9 mouse cellular contexts compared by ENCODE assay signal in genomic region chr9:99763530-99763929, GRCm38 (mm10). TPM values are rescaled to one million over a fixed set of nuclear protein-coding genes. Genes with fewer than 3 reads are reported as not detected.
DNase-seq lines count a peak whose midpoint lies in the region; TF ChIP-seq lines count a peak whose summit lies in the region.
"Had no signal": no experiment of that assay in that cellular context is flagged by ENCODE, and none has a peak within 500 bp of the region (broad histone marks: within the 10 kb centered on the region; RNA-seq: fewer than 3 reads in every experiment).

No protein-coding gene starts in this region.

- no peak overlapping the region for H3K27ac ChIP-seq in cortical plate, adult 2 months (ENCODE audit: insufficient read depth, low read length)
- H3K27ac ChIP-seq: forebrain, embryonic 13.5 days had no signal

- peak; percentile 82 for TF ChIP-seq CTCF in cortical plate, adult 2 months (IDR thresholded peaks at IDR 0.05; ENCODE audit: extremely low read depth, insufficient read depth, low read length)

- TF ChIP-seq POLR2A in cortical plate, adult 2 months (IDR thresholded peaks at IDR 0.05; ENCODE audit: extremely low read depth, insufficient read depth, low read length), result no peak

- no peak overlapping the region for H3K4me3 ChIP-seq in cortical plate, adult 2 months (ENCODE audit: insufficient read depth, low read length)
- H3K4me3 ChIP-seq: forebrain, embryonic 13.5 days had no signal

- peak; percentile 42 for DNase-seq in heart, adult 11 months
- DNase-seq in heart, adult 9 months (ENCODE audit: low spot score in 2 of 2), result no peak
- peak; percentile 9 for DNase-seq in lung, postnatal 10 days
- no peak for DNase-seq in lung, postnatal 14 days
- peak; percentile 86 for DNase-seq in retina, embryonic 14.5 days (ENCODE audit: low spot score)
- DNase-seq in thymus, postnatal 14 days, result no peak
- DNase-seq in urinary bladder, adult 18-20 months (ENCODE audit: low spot score in 2 of 2), result no peak

- no peaks in the 10 kb centered on the region for H3K4me1 ChIP-seq in cortical plate, adult 2 months (ENCODE audit: control insufficient read depth, insufficient read depth, low read length)
- H3K4me1 ChIP-seq: forebrain, embryonic 13.5 days had no signal

RNA-seq across cellular contexts. Expression of gene Cldn18, which starts 46.5 kb away (rescaled TPM):
- not detected in 2 replicates for polyA plus RNA-seq in cortical plate, adult 2 months (2012; rRNA removed)
- polyA plus RNA-seq: forebrain, embryonic 13.5 days had no signal

Comparison
In these comparisons a context has a peak if more than half of its experiments do, and no peak if none do; other contexts are left out.
1. DNase-seq: peak in heart, adult 11 months (single experiment), lung, postnatal 10 days (single experiment) and retina, embryonic 14.5 days (single experiment); none in heart, adult 9 months (0 of 2), lung, postnatal 14 days (single experiment), thymus, postnatal 14 days (single experiment) and urinary bladder, adult 18-20 months (0 of 2).